Mouse (Mus musculus) spleen, postnatal 14 days (tissue): ENCODE measurements around the gene Aldoc.
"Not testable (repeated sequence)": the region's sequence is repeated elsewhere in the genome, so short reads cannot be mapped to it uniquely, and the experiment has no call there.

ENCODE experiments used
- DNase-seq, 2 experiments: peaks; one replicate each; pipeline ENCODE4 v3.0.0; 2021 to 2022; ENCODE audit warnings: low spot score in 2 of 2

Gene Aldoc

GRCm38 (mm10) chr11:78322860-78323259, at the start of gene Aldoc:
Gene Aldoc, plus strand, starts transcription at chr11:78322968.
- peak; percentile 64 to 69 for DNase-seq

GRCm38 (mm10) chr11:78275596-78275995, 47.2 kb upstream of the Aldoc start:
- DNase-seq: no peak

- not testable (repeated sequence) for DNase-seq
Measured at GRCm38 (mm10) chr11:78276169-78276568, 46.6 kb upstream of the Aldoc start.

GRCm38 (mm10) chr11:78278853-78279252, 43.9 kb upstream of the Aldoc start:
- no peak for DNase-seq

GRCm38 (mm10) chr11:78279586-78279985, 43.2 kb upstream of the Aldoc start:
- no peak for DNase-seq

GRCm38 (mm10) chr11:78289146-78289763, 33.5 kb upstream of the Aldoc start:
- DNase-seq: no peak

- no peak for DNase-seq
Measured at GRCm38 (mm10) chr11:78290654-78291053, 32.1 kb upstream of the Aldoc start, which contains the start of gene BC030499. Gene BC030499, plus strand, starts transcription at chr11:78290841.

GRCm38 (mm10) chr11:78294585-78294984, 28.2 kb upstream of the Aldoc start:
- DNase-seq: no peak

- DNase-seq: no peak
Measured at GRCm38 (mm10) chr11:78300917-78301316, 21.9 kb upstream of the Aldoc start.

- peak; percentile 83 to 86 for DNase-seq
Measured at GRCm38 (mm10) chr11:78301357-78302084, 21.2 kb upstream of the Aldoc start, which contains the start of gene Spag5. Gene Spag5, plus strand, starts transcription at chr11:78301529.

- DNase-seq: no peak
Measured at GRCm38 (mm10) chr11:78305272-78305671, 17.5 kb upstream of the Aldoc start.

GRCm38 (mm10) chr11:78310861-78311511, 11.8 kb upstream of the Aldoc start:
- DNase-seq: no peak

- no peak for DNase-seq
Measured at GRCm38 (mm10) chr11:78313662-78314061, 9.1 kb upstream of the Aldoc start.

GRCm38 (mm10) chr11:78318411-78318810, 4.4 kb upstream of the Aldoc start:
- no peak for DNase-seq

GRCm38 (mm10) chr11:78322076-78322831, 514 bp upstream of the Aldoc start:
- DNase-seq: no peak

GRCm38 (mm10) chr11:78324000-78324785, 1.4 kb downstream of the Aldoc start:
- no peak for DNase-seq

- DNase-seq: no peak
Measured at GRCm38 (mm10) chr11:78324965-78325364, 2.2 kb downstream of the Aldoc start.

- no peak for DNase-seq
Measured at GRCm38 (mm10) chr11:78327215-78327614, 4.4 kb downstream of the Aldoc start.

- DNase-seq: peak; percentile 95 to 96
Measured at GRCm38 (mm10) chr11:78327634-78328511, 5.1 kb downstream of the Aldoc start, which contains the start of gene Pigs. Gene Pigs, plus strand, starts transcription at chr11:78328415.

GRCm38 (mm10) chr11:78328512-78329056, 5.8 kb downstream of the Aldoc start:
- no peak for DNase-seq
